ENCODE assay signal across 8 mouse cellular contexts in the genomic region with DNA sequence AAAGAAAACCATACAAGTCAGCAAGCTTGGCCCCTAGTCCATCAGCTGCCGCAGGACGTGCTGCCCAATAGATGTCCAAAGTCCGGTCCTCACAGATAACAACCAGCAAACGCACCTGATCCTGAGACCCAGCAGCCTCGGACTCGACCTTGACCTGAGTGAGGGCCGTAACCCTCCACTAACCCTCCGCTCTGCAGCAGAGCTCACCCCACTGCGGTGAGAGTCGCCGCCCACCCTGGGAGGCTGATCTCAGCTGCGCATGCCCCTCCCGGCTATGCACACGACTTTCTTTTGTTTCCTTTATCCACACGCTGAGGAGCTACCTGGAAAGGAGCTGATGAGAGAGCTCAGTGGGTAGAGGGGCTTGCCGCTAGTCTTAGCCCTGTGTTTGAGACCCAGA. TPM values are rescaled to one million over a fixed set of nuclear protein-coding genes. Genes with fewer than 3 reads are reported as not detected.
DNase-seq lines count a peak whose midpoint lies in the region; ATAC-seq and TF ChIP-seq lines count a peak whose summit lies in the region.

No protein-coding gene starts in this region.

- H3K9ac ChIP-seq in heart, embryonic 11.5 days (ENCODE audit: low read depth, low read length): peak overlapping the region; percentile 74
- H3K9ac ChIP-seq in hindbrain, embryonic 15.5 days: peak overlapping the region; percentile 40
- H3K9ac ChIP-seq in midbrain, embryonic 14.5 days (replicated peaks; ENCODE audit: low read length): peak overlapping the region; percentile 42

- no peak; the same call in 1 of the 2 replicates for ATAC-seq in heart, embryonic 11.5 days (replicated peaks; ENCODE audit: insufficient number of reproducible peaks, low FRiP score, low TSS enrichment)
- peak; percentile 57; the same call in 1 of the 2 replicates for ATAC-seq in hindbrain, embryonic 15.5 days (ENCODE audit: low FRiP score, low read depth)
- no peak for ATAC-seq in midbrain, embryonic 14.5 days (ENCODE audit: low FRiP score, low TSS enrichment)

- no peaks in the 10 kb centered on the region for H3K27me3 ChIP-seq in heart, embryonic 11.5 days (ENCODE audit: control insufficient read depth, insufficient read depth, low read length)
- H3K27me3 ChIP-seq in hindbrain, embryonic 15.5 days: no peaks in the 10 kb centered on the region
- no peaks in the 10 kb centered on the region for H3K27me3 ChIP-seq in midbrain, embryonic 14.5 days (ENCODE audit: control insufficient read depth, insufficient read depth, low read length)

- peaks cover 12% of the 10 kb centered on the region for H3K4me1 ChIP-seq in heart, embryonic 11.5 days (ENCODE audit: control insufficient read depth, insufficient read depth, low read length)
- H3K4me1 ChIP-seq in hindbrain, embryonic 15.5 days (replicated peaks): peaks cover 15% of the 10 kb centered on the region
- no peaks in the 10 kb centered on the region for H3K4me1 ChIP-seq in midbrain, embryonic 14.5 days (ENCODE audit: control insufficient read depth, insufficient read depth, low read length)

- H3K36me3 ChIP-seq in heart, embryonic 11.5 days (ENCODE audit: control insufficient read depth, insufficient read depth, low read length): peaks cover 10% of the 10 kb centered on the region; the same call in 1 of the 2 replicates
- H3K36me3 ChIP-seq in hindbrain, embryonic 15.5 days: peaks cover 25% of the 10 kb centered on the region
- peaks cover 30% of the 10 kb centered on the region for H3K36me3 ChIP-seq in midbrain, embryonic 14.5 days (ENCODE audit: control insufficient read depth, insufficient read depth, low read length)

- no peak overlapping the region for H3K27ac ChIP-seq in heart, embryonic 11.5 days (ENCODE audit: low read depth, low read length)
- H3K27ac ChIP-seq in hindbrain, embryonic 15.5 days (replicated peaks): peak overlapping the region; percentile 18; the same call in 1 of the 2 replicates
- H3K27ac ChIP-seq in midbrain, embryonic 14.5 days (replicated peaks; ENCODE audit: low read depth, low read length): no peak overlapping the region

- H3K9me3 ChIP-seq in heart, embryonic 11.5 days (replicated peaks; ENCODE audit: control insufficient read depth, low read length): no peaks in the 10 kb centered on the region; the same call in 1 of the 2 replicates
- H3K9me3 ChIP-seq in hindbrain, embryonic 15.5 days: no peaks in the 10 kb centered on the region
- no peaks in the 10 kb centered on the region for H3K9me3 ChIP-seq in midbrain, embryonic 14.5 days (ENCODE audit: control insufficient read depth, low read length)

- WGBS in heart, embryonic 11.5 days (ENCODE audit: insufficient replicate concordance): 14% methylated on average over 16 of the region's 16 CpGs
- WGBS in hindbrain, embryonic 15.5 days: 14% methylated on average over 16 of the region's 16 CpGs
- 16% methylated on average over 16 of the region's 16 CpGs for WGBS in midbrain, embryonic 14.5 days

- peak overlapping the region; percentile 35 for H3K4me3 ChIP-seq in heart, embryonic 11.5 days (ENCODE audit: low read depth, low read length)
- H3K4me3 ChIP-seq in hindbrain, embryonic 15.5 days: peak overlapping the region; percentile 32
- H3K4me3 ChIP-seq in midbrain, embryonic 14.5 days (replicated peaks; ENCODE audit: low read depth, low read length): peak overlapping the region; percentile 13; the same call in 1 of the 2 replicates

- no peak for TF ChIP-seq CTCF in brain, embryonic 14.5 days (IDR thresholded peaks at IDR 0.05; ENCODE audit: borderline replicate concordance, extremely low read depth, insufficient read depth, insufficient read length)

- peak overlapping the region; percentile 72 for H3K4me2 ChIP-seq in heart, embryonic 11.5 days
- H3K4me2 ChIP-seq in hindbrain, embryonic 15.5 days: peak overlapping the region; percentile 55
- H3K4me2 ChIP-seq in midbrain, embryonic 14.5 days (ENCODE audit: low read length): peak overlapping the region; percentile 50

- no peak; the same call in 1 of the 2 replicates for TF ChIP-seq POLR2A in brain, embryonic 14.5 days (IDR thresholded peaks at IDR 0.05; ENCODE audit: borderline replicate concordance, extremely low read depth, insufficient read depth, insufficient read length, poor library complexity, severe bottlenecking)

- intact Hi-C loops in heart, postnatal 10 days (cut with DNase I): no loop called here

- no peak for DNase-seq in heart, postnatal 10 days
- DNase-seq in brain, embryonic 14.5 days (ENCODE audit: low read depth): peak; percentile 77
- DNase-seq in midbrain, embryonic 14.5 days: peak; percentile 79
- DNase-seq in ovary, postnatal 36 days (ENCODE audit: low spot score): no peak
- DNase-seq in frontal cortex, postnatal 10 days (ENCODE audit: low spot score in 2 of 2): no peak
- DNase-seq in cerebellum, adult 11 months: no peak

RNA-seq across cellular contexts. Expression of gene Keap1, which starts 11.8 kb away (rescaled TPM):
- polyA plus RNA-seq in heart, embryonic 11.5 days (2014; fragmentation: Nextera tagmentation; extraction: Ambion mirVana): 22.3 and 35.7 TPM in 2 replicates
- total RNA-seq in heart, postnatal 10 days (2021): 10 to 100 TPM; 38.5 to 39.5 TPM
- 58.7 and 59.7 TPM in 2 replicates for polyA plus RNA-seq in brain, embryonic 14.5 days (2012; rRNA removed)
- polyA plus RNA-seq in hindbrain, embryonic 15.5 days (2015; fragmentation: Nextera tagmentation; extraction: Ambion mirVana): 66.7 and 68.2 TPM in 2 replicates
- 40.3 and 53.7 TPM in 2 replicates for polyA plus RNA-seq in midbrain, embryonic 14.5 days (2014; fragmentation: Nextera tagmentation; extraction: Ambion mirVana)

RNA-seq across cellular contexts. Expression of gene S1pr5, which starts 20.9 kb away (rescaled TPM):
- 0.11 and 0.31 TPM in 2 replicates for polyA plus RNA-seq in heart, embryonic 11.5 days (2014; fragmentation: Nextera tagmentation; extraction: Ambion mirVana)
- total RNA-seq in heart, postnatal 10 days (2021): under 1 TPM; 0.41 to 0.50 TPM
- polyA plus RNA-seq in brain, embryonic 14.5 days (2012; rRNA removed): 2.2 and 2.5 TPM in 2 replicates
- 4.1 and 4.6 TPM in 2 replicates for polyA plus RNA-seq in hindbrain, embryonic 15.5 days (2015; fragmentation: Nextera tagmentation; extraction: Ambion mirVana)
- polyA plus RNA-seq in midbrain, embryonic 14.5 days (2014; fragmentation: Nextera tagmentation; extraction: Ambion mirVana): 2.3 and 2.8 TPM in 2 replicates

RNA-seq across cellular contexts. Expression of gene Atg4d, which starts 37.8 kb away (rescaled TPM):
- polyA plus RNA-seq in heart, embryonic 11.5 days (2014; fragmentation: Nextera tagmentation; extraction: Ambion mirVana): 45.5 and 48.2 TPM in 2 replicates
- total RNA-seq in heart, postnatal 10 days (2021): 10 to 100 TPM; 67.6 to 69.6 TPM
- polyA plus RNA-seq in brain, embryonic 14.5 days (2012; rRNA removed): 38.1 and 45.9 TPM in 2 replicates
- polyA plus RNA-seq in hindbrain, embryonic 15.5 days (2015; fragmentation: Nextera tagmentation; extraction: Ambion mirVana): 47.6 and 53.7 TPM in 2 replicates
- polyA plus RNA-seq in midbrain, embryonic 14.5 days (2014; fragmentation: Nextera tagmentation; extraction: Ambion mirVana): 44.6 and 44.7 TPM in 2 replicates

Comparison
In these comparisons a context has a peak if more than half of its experiments do, and no peak if none do; other contexts are left out.
1. DNase-seq: peak in brain, embryonic 14.5 days (single experiment) and midbrain, embryonic 14.5 days (single experiment); none in heart, postnatal 10 days (0 of 2), ovary, postnatal 36 days (single experiment), frontal cortex, postnatal 10 days (0 of 2) and cerebellum, adult 11 months (single experiment).
2. Peak in every context shown above with its lines, with median percentiles within 50 percentile points of each other: H3K4me2 ChIP-seq, H3K4me3 ChIP-seq and H3K9ac ChIP-seq.